In genomic region chr9:46316388-46316787, GRCm38 (mm10) we compare ENCODE assay signal across 19 mouse cellular contexts. TPM values are rescaled to one million over a fixed set of nuclear protein-coding genes. Genes with fewer than 3 reads are reported as not detected.
DNase-seq lines count a peak whose midpoint lies in the region; ATAC-seq lines count a peak whose summit lies in the region.
"Had no signal": no experiment of that assay in that cellular context is flagged by ENCODE, and none has a peak within 500 bp of the region (broad histone marks: within the 10 kb centered on the region; RNA-seq: fewer than 3 reads in every experiment).

No protein-coding gene starts in this region.

- no peaks in the 10 kb centered on the region for H3K27me3 ChIP-seq in embryonic facial prominence, embryonic 14.5 days (replicated peaks; ENCODE audit: control insufficient read depth, insufficient read depth, low read length)
- peaks cover 7% of the 10 kb centered on the region; the same call in 1 of the 2 replicates for H3K27me3 ChIP-seq in hindbrain, embryonic 13.5 days
- no peaks in the 10 kb centered on the region for H3K27me3 ChIP-seq in midbrain, embryonic 15.5 days (replicated peaks)
- 0 out of 2 replicates have a peak, but pooled peaks cover 2% of the 10 kb centered on the region for H3K27me3 ChIP-seq in liver, embryonic 11.5 days (replicated peaks; ENCODE audit: control insufficient read depth, insufficient read depth, low read length)
- H3K27me3 ChIP-seq: lung, embryonic 15.5 days had no signal

- H3K9me3 ChIP-seq in embryonic facial prominence, embryonic 14.5 days (ENCODE audit: control insufficient read depth, low read length), result no peaks in the 10 kb centered on the region
- H3K9me3 ChIP-seq in hindbrain, embryonic 13.5 days, result peaks cover 3% of the 10 kb centered on the region; the same call in 1 of the 2 replicates
- H3K9me3 ChIP-seq in midbrain, embryonic 15.5 days, result no peaks in the 10 kb centered on the region
- no peaks in the 10 kb centered on the region for H3K9me3 ChIP-seq in liver, embryonic 11.5 days (ENCODE audit: control insufficient read depth, low read length)
- H3K9me3 ChIP-seq: heart, embryonic 15.5 days; lung, embryonic 15.5 days had no signal

- peak; percentile 38 to 68 for DNase-seq in layer of hippocampus, postnatal 14 days (ENCODE audit: low spot score in 2 of 2)
- DNase-seq in layer of hippocampus, postnatal 25 days (ENCODE audit: extremely low spot score in 1 of 2, low spot score in 1 of 2), result no peak
- peak; percentile 36 for DNase-seq in embryonic facial prominence, embryonic 14.5 days (ENCODE audit: low spot score)
- DNase-seq in heart, adult 11 months, result no peak
- no peak for DNase-seq in liver, embryonic 11.5 days (ENCODE audit: low spot score)
- DNase-seq in kidney, postnatal 25 days, result no peak
- DNase-seq: cerebellum, adult 9-11 months; gastrocnemius, postnatal 25 days had no signal

- no peak overlapping the region for H3K9ac ChIP-seq in embryonic facial prominence, embryonic 14.5 days (ENCODE audit: low read depth, low read length)
- no peak overlapping the region for H3K9ac ChIP-seq in hindbrain, embryonic 13.5 days
- no peak overlapping the region for H3K9ac ChIP-seq in midbrain, embryonic 15.5 days
- H3K9ac ChIP-seq in liver, embryonic 11.5 days (ENCODE audit: low read depth, low read length), result no peak overlapping the region
- H3K9ac ChIP-seq: heart, embryonic 15.5 days; lung, embryonic 15.5 days had no signal

- no peak overlapping the region for H3K4me2 ChIP-seq in embryonic facial prominence, embryonic 14.5 days (ENCODE audit: low read depth, low read length)
- H3K4me2 ChIP-seq in hindbrain, embryonic 13.5 days, result peak overlapping the region; percentile 4; the same call in 1 of the 2 replicates
- no peak overlapping the region for H3K4me2 ChIP-seq in midbrain, embryonic 15.5 days
- no peak overlapping the region for H3K4me2 ChIP-seq in liver, embryonic 11.5 days
- H3K4me2 ChIP-seq: heart, embryonic 15.5 days; lung, embryonic 15.5 days had no signal

- H3K4me3 ChIP-seq in embryonic facial prominence, embryonic 14.5 days (ENCODE audit: low read depth, low read length), result no peak overlapping the region
- no peak overlapping the region for H3K4me3 ChIP-seq in hindbrain, embryonic 13.5 days
- H3K4me3 ChIP-seq in midbrain, embryonic 15.5 days, result no peak overlapping the region
- H3K4me3 ChIP-seq in liver, embryonic 11.5 days (ENCODE audit: low read depth, low read length), result no peak overlapping the region
- H3K4me3 ChIP-seq: erythroblast, embryonic 14.5 days; heart, embryonic 15.5 days; lung, embryonic 15.5 days had no signal

- no peak for ATAC-seq in embryonic facial prominence, embryonic 14.5 days (ENCODE audit: low read depth)
- ATAC-seq in hindbrain, embryonic 13.5 days (ENCODE audit: low FRiP score), result peak; percentile 27; the same call in 1 of the 2 replicates
- no peak for ATAC-seq in midbrain, embryonic 15.5 days (replicated peaks)
- no peak for ATAC-seq in liver, embryonic 11.5 days (replicated peaks; ENCODE audit: low FRiP score)
- ATAC-seq: activated CD4-positive, CD25-positive, alpha-beta regulatory T cell, adult 4 months; intestine, postnatal 0 days had no signal

- 19% methylated on average over 5 of the region's 5 CpGs for WGBS in embryonic facial prominence, embryonic 14.5 days
- WGBS in hindbrain, embryonic 13.5 days, result 10% methylated on average over 5 of the region's 5 CpGs
- WGBS in midbrain, embryonic 15.5 days, result 13% methylated on average over 5 of the region's 5 CpGs
- WGBS in liver, embryonic 11.5 days, result 49% methylated on average over 5 of the region's 5 CpGs

- H3K36me3 ChIP-seq in embryonic facial prominence, embryonic 14.5 days (ENCODE audit: control insufficient read depth, insufficient read depth, low read length), result no peaks in the 10 kb centered on the region
- no peaks in the 10 kb centered on the region for H3K36me3 ChIP-seq in hindbrain, embryonic 13.5 days
- no peaks in the 10 kb centered on the region for H3K36me3 ChIP-seq in midbrain, embryonic 15.5 days (replicated peaks)
- no peaks in the 10 kb centered on the region for H3K36me3 ChIP-seq in liver, embryonic 11.5 days (ENCODE audit: control insufficient read depth, insufficient read depth, low read length)
- H3K36me3 ChIP-seq: heart, embryonic 15.5 days; lung, embryonic 15.5 days had no signal

- no peak overlapping the region for H3K27ac ChIP-seq in embryonic facial prominence, embryonic 14.5 days (replicated peaks; ENCODE audit: low read depth, low read length)
- H3K27ac ChIP-seq in hindbrain, embryonic 13.5 days, result 0 out of 2 replicates have a peak overlapping the region, but pooled peaks have one; percentile 31
- H3K27ac ChIP-seq in midbrain, embryonic 15.5 days, result 0 out of 2 replicates have a peak overlapping the region, but pooled peaks have one; percentile 7
- H3K27ac ChIP-seq in liver, embryonic 11.5 days (ENCODE audit: low read depth, low read length), result no peak overlapping the region
- H3K27ac ChIP-seq: heart, embryonic 15.5 days; lung, embryonic 15.5 days had no signal

- no peaks in the 10 kb centered on the region for H3K4me1 ChIP-seq in embryonic facial prominence, embryonic 14.5 days (ENCODE audit: control insufficient read depth, insufficient read depth, low read length)
- H3K4me1 ChIP-seq in hindbrain, embryonic 13.5 days (replicated peaks), result peaks cover 27% of the 10 kb centered on the region
- H3K4me1 ChIP-seq in midbrain, embryonic 15.5 days, result peaks cover 22% of the 10 kb centered on the region
- H3K4me1 ChIP-seq in liver, embryonic 11.5 days (replicated peaks; ENCODE audit: control insufficient read depth, insufficient read depth, low read length), result no peaks in the 10 kb centered on the region
- H3K4me1 ChIP-seq: heart, embryonic 15.5 days; lung, embryonic 15.5 days had no signal

RNA-seq across cellular contexts. Expression of gene 4931429L15Rik, which starts 3.4 kb away (rescaled TPM):
- not detected for total RNA-seq in layer of hippocampus, postnatal 14 days (2021)
- not detected for total RNA-seq in layer of hippocampus, postnatal 25 days (2021)
- polyA plus RNA-seq in embryonic facial prominence, embryonic 14.5 days (2014; fragmentation: Nextera tagmentation; extraction: Ambion mirVana), result not detected in 2 replicates
- not detected in 2 replicates for polyA plus RNA-seq in hindbrain, embryonic 13.5 days (2015; fragmentation: Nextera tagmentation; extraction: Ambion mirVana)
- polyA plus RNA-seq in midbrain, embryonic 15.5 days (2015; fragmentation: Nextera tagmentation; extraction: Ambion mirVana), result not detected in 2 replicates
- polyA plus RNA-seq in liver, embryonic 11.5 days (2014; fragmentation: Nextera tagmentation; extraction: Ambion mirVana), result not detected in 2 replicates
- total RNA-seq: gastrocnemius, postnatal 25 days; layer of hippocampus, adult 18-20 months; MEL had no signal
- polyA plus RNA-seq: activated CD4-positive, CD25-positive, alpha-beta regulatory T cell, adult 4 months; C2C12; erythroblast, embryonic 14.5 days; heart, embryonic 15.5 days; intestine, postnatal 0 days; limb, embryonic 14.5 days; lung, embryonic 15.5 days had no signal

RNA-seq across cellular contexts. Expression of gene Bud13, which starts 33.6 kb away (rescaled TPM):
- total RNA-seq in layer of hippocampus, postnatal 14 days (2021), result 10 to 100 TPM in 1 of 2 experiments, 1 to 10 TPM in 1; 9.0 to 10.8 TPM
- total RNA-seq in layer of hippocampus, postnatal 25 days (2021), result 10 to 100 TPM; 10.2 to 13.0 TPM
- polyA plus RNA-seq in embryonic facial prominence, embryonic 14.5 days (2014; fragmentation: Nextera tagmentation; extraction: Ambion mirVana), result 19.1 and 23.3 TPM in 2 replicates
- polyA plus RNA-seq in hindbrain, embryonic 13.5 days (2015; fragmentation: Nextera tagmentation; extraction: Ambion mirVana), result 17.5 and 18.3 TPM in 2 replicates
- 17.9 and 18.3 TPM in 2 replicates for polyA plus RNA-seq in midbrain, embryonic 15.5 days (2015; fragmentation: Nextera tagmentation; extraction: Ambion mirVana)
- polyA plus RNA-seq in liver, embryonic 11.5 days (2014; fragmentation: Nextera tagmentation; extraction: Ambion mirVana), result 20.7 and 22.4 TPM in 2 replicates

RNA-seq across cellular contexts. Expression of gene Zpr1, which starts 43.5 kb away (rescaled TPM):
- total RNA-seq in layer of hippocampus, postnatal 14 days (2021), result 10 to 100 TPM; 33.3 to 36.2 TPM
- 10 to 100 TPM; 32.3 to 32.4 TPM for total RNA-seq in layer of hippocampus, postnatal 25 days (2021)
- 54.2 and 54.6 TPM in 2 replicates for polyA plus RNA-seq in embryonic facial prominence, embryonic 14.5 days (2014; fragmentation: Nextera tagmentation; extraction: Ambion mirVana)
- polyA plus RNA-seq in hindbrain, embryonic 13.5 days (2015; fragmentation: Nextera tagmentation; extraction: Ambion mirVana), result 60.2 and 61.1 TPM in 2 replicates
- 60.1 and 64.0 TPM in 2 replicates for polyA plus RNA-seq in midbrain, embryonic 15.5 days (2015; fragmentation: Nextera tagmentation; extraction: Ambion mirVana)
- polyA plus RNA-seq in liver, embryonic 11.5 days (2014; fragmentation: Nextera tagmentation; extraction: Ambion mirVana), result 92.6 and 96.7 TPM in 2 replicates

RNA-seq across cellular contexts. Expression of gene Apoa5, which starts 48.0 kb away (rescaled TPM):
- total RNA-seq in layer of hippocampus, postnatal 14 days (2021), result not detected
- not detected for total RNA-seq in layer of hippocampus, postnatal 25 days (2021)
- polyA plus RNA-seq in embryonic facial prominence, embryonic 14.5 days (2014; fragmentation: Nextera tagmentation; extraction: Ambion mirVana), result not detected in 2 replicates
- not detected in 2 replicates for polyA plus RNA-seq in hindbrain, embryonic 13.5 days (2015; fragmentation: Nextera tagmentation; extraction: Ambion mirVana)
- polyA plus RNA-seq in midbrain, embryonic 15.5 days (2015; fragmentation: Nextera tagmentation; extraction: Ambion mirVana), result not detected in 2 replicates
- polyA plus RNA-seq in liver, embryonic 11.5 days (2014; fragmentation: Nextera tagmentation; extraction: Ambion mirVana), result 0.21 and 0.38 TPM in 2 replicates
- total RNA-seq: gastrocnemius, postnatal 25 days; layer of hippocampus, adult 18-20 months; MEL had no signal
- polyA plus RNA-seq: activated CD4-positive, CD25-positive, alpha-beta regulatory T cell, adult 4 months; C2C12; erythroblast, embryonic 14.5 days; heart, embryonic 15.5 days; limb, embryonic 14.5 days; lung, embryonic 15.5 days had no signal

Comparison
In these comparisons a context has a peak if more than half of its experiments do, and no peak if none do; other contexts are left out.
1. DNase-seq: peak in layer of hippocampus, postnatal 14 days (2 of 2) and embryonic facial prominence, embryonic 14.5 days (single experiment); none in layer of hippocampus, postnatal 25 days (0 of 2), heart, adult 11 months (single experiment), liver, embryonic 11.5 days (single experiment) and kidney, postnatal 25 days (0 of 2).
2. H3K27ac ChIP-seq: peak in hindbrain, embryonic 13.5 days (single experiment) and midbrain, embryonic 15.5 days (single experiment); none in embryonic facial prominence, embryonic 14.5 days (single experiment) and liver, embryonic 11.5 days (single experiment).